Mouse (Mus musculus) C2C12 (cell line): ENCODE data around the gene Bloc1s6. TPM values are rescaled to one million over a fixed set of nuclear protein-coding genes. Genes with fewer than 3 reads are reported as not detected.

ENCODE experiments used
- H3K27me3 ChIP-seq: one replicate; pipeline ENCODE4 v1.6.1; 2011; ENCODE audit not compliant: control insufficient read depth, insufficient read depth, insufficient read length
- H3K36me3 ChIP-seq: one replicate; pipeline ENCODE4 v1.6.1; 2011; ENCODE audit not compliant: control insufficient read depth, insufficient read depth
- H3K4me3 ChIP-seq: one replicate; pipeline ENCODE4 v1.5.1; 2011; ENCODE audit warnings: mild to moderate bottlenecking, control low read depth; ENCODE audit not compliant: poor library complexity, insufficient read depth, severe bottlenecking
- H3K79me2 ChIP-seq: one replicate; pipeline ENCODE4 v1.6.1; 2011; ENCODE audit not compliant: control insufficient read depth, insufficient read depth
- H3K79me3 ChIP-seq: one replicate; pipeline ENCODE4 v1.6.1; 2011; ENCODE audit warnings: low read depth, control low read depth
- H3ac ChIP-seq: one replicate; pipeline ENCODE3; 2011; ENCODE audit warnings: low read depth; ENCODE audit not compliant: control insufficient read depth, insufficient read length
- CEBPB ChIP-seq: IDR thresholded peaks from one replicate; pipeline ENCODE4 v1.6.1; 2011; ENCODE audit warnings: low read depth, mild to moderate bottlenecking, control low read depth, moderate library complexity
- CTCF ChIP-seq: IDR thresholded peaks from one replicate; pipeline ENCODE4 v1.5.1; 2011; ENCODE audit not compliant: control insufficient read depth, insufficient read depth, insufficient read length
- FOSL1 ChIP-seq: IDR thresholded peaks from one replicate; pipeline ENCODE4 v1.8.0; 2011; ENCODE audit warnings: mild to moderate bottlenecking, low read length; ENCODE audit not compliant: poor library complexity, insufficient read depth, severe bottlenecking
- MAX ChIP-seq: IDR thresholded peaks from one replicate; pipeline ENCODE4 v1.6.1; 2011; ENCODE audit warnings: mild to moderate bottlenecking, control low read depth
- MYOD1 ChIP-seq: IDR thresholded peaks from one replicate; pipeline ENCODE4 v1.6.1; 2011; ENCODE audit warnings: low read depth; ENCODE audit not compliant: control insufficient read depth, insufficient read length
- MYOG ChIP-seq: IDR thresholded peaks from one replicate; pipeline ENCODE4 v1.6.1; 2011; ENCODE audit not compliant: control insufficient read depth, insufficient read length; ENCODE audit errors: extremely low read depth
- USF1 ChIP-seq: IDR thresholded peaks from one replicate; pipeline ENCODE4 v1.6.1; 2011; ENCODE audit warnings: low read depth, mild to moderate bottlenecking, control low read depth, moderate library complexity
- polyA plus RNA-seq: library from polyadenylated mRNA; unstranded; fragments of >200 nt; fragmentation: generic; extraction: Trizol; gene quantifications from one replicate; pipeline ENCODE4 v1.2.1, GENCODE M21; 2012; ENCODE audit warnings: missing spikeins

Gene Bloc1s6
- polyA plus RNA-seq, 1 experiment: 19.1 TPM

DNA sequence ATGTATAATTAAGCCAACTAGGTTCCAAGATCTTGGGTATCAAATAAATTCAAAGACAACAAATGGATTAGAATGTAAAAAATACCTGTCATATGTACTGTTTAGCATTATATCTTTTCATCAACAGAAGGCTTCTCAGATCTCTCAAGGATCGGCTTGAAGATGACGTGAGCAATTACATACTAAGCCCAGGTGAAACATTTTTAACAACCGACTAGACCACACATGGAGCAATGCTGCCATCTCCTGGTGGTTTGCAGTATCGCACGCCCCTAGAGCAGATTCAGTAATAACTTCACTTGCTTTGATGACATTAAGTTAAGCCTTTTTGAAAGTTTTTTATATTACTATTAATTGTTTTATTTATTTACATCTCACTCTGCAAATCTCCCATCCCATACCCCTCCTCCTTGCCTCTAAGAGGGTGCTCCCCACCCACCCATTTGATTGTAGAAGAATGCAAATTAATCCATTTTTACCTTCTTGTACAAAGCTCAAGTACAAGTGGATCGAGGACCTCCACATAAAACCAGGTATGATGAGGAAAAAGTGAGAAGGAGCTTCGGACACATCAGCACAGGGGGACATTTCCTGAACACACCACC is 15.5 kb downstream of the Bloc1s6 start:
- Histone ChIP-seq H3K79me2 (no peaks in the 10 kb centered on the region), H3ac (no peak overlapping the region), H3K36me3 (peaks cover 11% of the 10 kb centered on the region), H3K27me3 (no peaks in the 10 kb centered on the region), H3K4me3 (no peak overlapping the region), H3K79me3 (no peaks in the 10 kb centered on the region)
- TF ChIP-seq FOSL1 (no peak), CEBPB (no peak), MYOG (no peak), CTCF (peak; percentile 1)

DNA sequence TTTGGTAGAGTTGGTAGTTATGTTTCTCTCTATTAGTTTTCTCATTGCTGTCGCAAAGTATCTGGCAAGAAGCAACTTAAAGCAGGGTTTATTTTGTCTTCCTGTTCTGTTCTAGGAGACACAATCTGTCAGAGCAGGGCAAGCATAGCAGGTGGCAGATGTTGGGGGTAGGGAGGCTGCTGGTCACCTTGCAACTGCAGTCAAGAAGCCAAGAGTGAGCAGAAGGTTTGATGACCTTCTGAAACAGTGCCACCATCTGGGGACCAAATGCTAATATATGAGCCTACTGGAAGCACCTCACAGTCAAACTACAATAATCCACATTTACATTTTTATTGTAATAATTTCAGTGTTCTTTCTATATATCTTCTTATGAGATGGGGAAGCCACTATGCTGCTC is 21.5 kb downstream of the Bloc1s6 start:
- H3K27me3 ChIP-seq: no peaks in the 10 kb centered on the region
- no peaks in the 10 kb centered on the region for H3K36me3 ChIP-seq
- H3K4me3 ChIP-seq: no peak overlapping the region
- TF ChIP-seq CEBPB: no peak
- no peak for TF ChIP-seq USF1
- no peak for TF ChIP-seq FOSL1
- H3ac ChIP-seq: no peak overlapping the region
- H3K79me2 ChIP-seq: no peaks in the 10 kb centered on the region
- H3K79me3 ChIP-seq: no peaks in the 10 kb centered on the region

DNA sequence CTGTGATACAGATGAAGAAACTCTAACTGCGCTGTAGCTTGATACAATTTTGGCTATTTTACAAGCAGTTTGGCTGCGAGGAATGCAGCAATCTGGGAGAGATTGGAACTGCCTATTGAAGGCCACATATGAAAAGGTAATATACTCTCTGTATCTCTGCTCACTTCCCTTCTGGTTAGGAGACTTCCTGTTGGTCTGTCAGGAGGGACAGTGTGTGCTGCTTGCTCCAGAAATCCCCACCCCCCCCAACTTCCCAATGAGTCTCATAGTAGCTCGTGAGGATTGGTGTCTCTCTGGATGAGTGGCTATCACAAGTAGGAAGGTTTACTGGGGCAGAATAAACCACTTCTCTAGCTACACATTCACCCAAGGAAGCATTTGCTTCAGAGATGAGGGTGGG is 24.7 kb downstream of the Bloc1s6 start:
- no peak overlapping the region for H3K4me3 ChIP-seq
- no peaks in the 10 kb centered on the region for H3K79me2 ChIP-seq
- no peaks in the 10 kb centered on the region for H3K36me3 ChIP-seq
- TF ChIP-seq MAX (no peak), FOSL1 (no peak), MYOG (no peak), CTCF (no peak), MYOD1 (no peak), CEBPB (no peak), USF1 (no peak)
- no peaks in the 10 kb centered on the region for H3K27me3 ChIP-seq
- H3K79me3 ChIP-seq: no peaks in the 10 kb centered on the region
- no peak overlapping the region for H3ac ChIP-seq

DNA sequence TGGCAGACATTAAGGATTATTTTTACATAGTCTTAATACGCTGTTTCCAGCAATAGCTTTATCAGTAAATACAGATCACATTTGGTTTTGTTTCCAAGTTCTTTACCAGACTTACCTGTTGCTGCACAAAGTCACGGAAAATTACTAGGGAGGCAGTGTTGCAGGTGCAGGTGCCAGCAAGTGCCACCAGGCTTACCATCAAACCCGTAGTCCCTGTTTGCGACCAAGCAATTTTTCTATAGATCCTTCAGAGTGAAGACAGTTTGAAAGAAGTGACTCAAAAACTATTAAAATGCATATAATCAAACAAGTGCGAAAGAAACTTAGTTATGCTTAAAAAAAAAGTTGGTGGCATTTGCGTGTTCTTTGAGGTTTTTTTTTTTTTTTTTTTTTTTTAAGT is 26.2 kb downstream of the Bloc1s6 start:
- TF ChIP-seq MYOG (no peak), USF1 (no peak), MAX (no peak), CEBPB (no peak), MYOD1 (no peak), CTCF (no peak), FOSL1 (no peak)
- Histone ChIP-seq H3K27me3 (no peaks in the 10 kb centered on the region), H3K79me3 (no peaks in the 10 kb centered on the region), H3K36me3 (no peaks in the 10 kb centered on the region), H3ac (no peak overlapping the region), H3K4me3 (no peak overlapping the region), H3K79me2 (no peaks in the 10 kb centered on the region)

DNA sequence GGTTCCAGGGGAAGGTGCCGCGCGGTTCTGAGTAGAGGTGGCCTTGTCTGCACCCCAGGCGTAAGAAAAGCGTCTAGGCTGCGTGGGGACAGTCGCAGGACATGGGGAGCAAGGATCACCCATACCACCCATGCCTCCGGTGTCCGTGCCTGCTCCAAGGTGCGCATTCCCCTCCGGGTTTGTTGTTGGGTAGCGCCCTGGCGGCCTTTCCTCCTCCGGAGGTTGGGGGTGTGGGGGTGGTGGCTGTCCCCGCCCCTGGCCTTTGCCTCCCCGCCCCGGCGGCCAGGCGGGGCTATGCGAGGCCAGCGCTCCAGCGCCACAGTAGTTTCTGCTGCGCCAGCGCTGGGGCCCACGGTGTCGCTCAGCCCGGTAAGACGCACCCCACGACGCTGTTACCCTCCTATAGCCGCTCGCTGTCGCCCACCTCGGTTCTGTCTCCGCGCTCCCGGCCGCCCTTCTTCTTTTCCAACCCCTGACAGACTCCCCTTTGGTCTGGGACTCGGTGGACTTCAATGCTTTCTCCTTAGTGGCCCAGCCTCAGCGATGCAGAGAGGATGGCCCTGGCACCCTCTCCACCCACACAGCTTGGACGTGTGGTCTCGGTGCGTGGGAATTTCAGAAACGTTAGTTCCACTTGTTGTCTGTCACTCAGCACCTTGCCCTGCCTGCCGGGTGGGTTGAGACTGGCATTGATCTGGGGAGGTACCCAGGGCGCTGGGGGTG is 26.9 kb downstream of the Bloc1s6 start, which contains the start of gene Sqor:
Gene Sqor, plus strand, starts transcription at position 167 of the 723 bp plus-strand sequence.
- TF ChIP-seq FOSL1 (no peak), MYOD1 (no peak), MAX (no peak), USF1 (no peak), MYOG (no peak), CEBPB (no peak), CTCF (no peak)
- Histone ChIP-seq H3K4me3 (peak within 1 kb of the TSS; percentile 28), H3K27me3 (no peaks in the 10 kb centered on the region), H3ac (peak within 1 kb of the TSS; percentile 81), H3K36me3 (no peaks in the 10 kb centered on the region), H3K79me3 (no peaks in the 10 kb centered on the region), H3K79me2 (no peaks in the 10 kb centered on the region)

DNA sequence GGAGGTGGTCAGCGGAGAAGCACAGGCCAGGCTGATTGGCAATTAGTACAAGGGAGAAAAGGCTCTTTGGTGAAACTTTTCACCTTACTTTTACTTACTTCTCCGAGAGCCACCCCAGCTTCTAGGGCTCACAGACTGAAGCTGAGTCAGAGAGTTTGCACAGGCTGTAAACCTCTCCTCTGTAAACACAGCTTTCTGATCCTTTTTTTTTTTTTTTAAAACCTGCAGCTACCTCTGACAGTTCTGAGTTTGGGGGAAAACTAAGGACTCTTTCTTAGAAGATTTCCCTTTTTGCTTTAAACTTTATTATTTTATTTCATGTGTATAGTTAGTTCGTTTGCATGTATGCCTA is 27.5 kb downstream of the Bloc1s6 start:
- H3K79me3 ChIP-seq: no peaks in the 10 kb centered on the region
- no peaks in the 10 kb centered on the region for H3K36me3 ChIP-seq
- H3K79me2 ChIP-seq: no peaks in the 10 kb centered on the region
- H3K27me3 ChIP-seq: no peaks in the 10 kb centered on the region
- TF ChIP-seq CTCF: no peak
- TF ChIP-seq CEBPB: no peak
- H3K4me3 ChIP-seq: no peak overlapping the region
- H3ac ChIP-seq: peak overlapping the region; percentile 76
